Mouse (Mus musculus): ENCODE measurements around the gene Ccdc78. TPM values are rescaled to one million over a fixed set of nuclear protein-coding genes. Genes with fewer than 3 reads are reported as not detected.

Gene Ccdc78
- total and polyA plus RNA-seq, 3 experiments: 0.08 to 0.85 TPM; not detected in 1

GRCm38 (mm10) chr17:25825311-25825710 is 38.9 kb downstream of the Ccdc78 start:
- Histone ChIP-seq H3K36me3 (ENCODE audit: control insufficient read depth in 1 of 2, insufficient read depth in 2 of 2, low read length in 2 of 2) (peaks cover 0 to 11% of the 10 kb centered on the region in 2 experiments; a peak in 2 of 4 replicates), H3K4me3 (ENCODE audit: control insufficient read depth in 1 of 2, insufficient read depth in 1 of 2, low read depth in 2 of 2, low read length in 2 of 2) (peak overlapping the region; percentile 73 to 89), H3K27ac (ENCODE audit: control insufficient read depth, low read depth, low read length) (no peak overlapping the region), H3K9ac (ENCODE audit: control insufficient read depth, low read depth, low read length, poor library complexity, severe bottlenecking) (peak overlapping the region; percentile 63), H3K9me3 (replicated peaks; ENCODE audit: insufficient read depth, low read length) (no peaks in the 10 kb centered on the region), H3K79me2 (ENCODE audit: control insufficient read depth, insufficient read depth, low read length, poor library complexity) (peaks cover 38% of the 10 kb centered on the region), H3K27me3 (ENCODE audit: control insufficient read depth in 1 of 2, insufficient read depth in 2 of 2, low read length in 2 of 2) (no peaks in the 10 kb centered on the region; a peak in 1 of 4 replicates), H3K4me1 (ENCODE audit: control insufficient read depth in 1 of 2, insufficient read depth in 2 of 2, low read length in 2 of 2) (peaks cover 0 to 29% of the 10 kb centered on the region in 2 experiments; a peak in 2 of 4 replicates)
- TF ChIP-seq ETS1 (IDR thresholded peaks at IDR 0.05; ENCODE audit: low read depth, low read length): no peak
- no peak for TF ChIP-seq RCOR1 (IDR thresholded peaks at IDR 0.05; ENCODE audit: low read depth, low read length)
- no peak for TF ChIP-seq KAT2A (conservative IDR thresholded peaks at IDR 0.05; ENCODE audit: low read depth, low read length)
- no peak for TF ChIP-seq JUND (IDR thresholded peaks at IDR 0.05; ENCODE audit: low read depth, low read length)
- TF ChIP-seq MYC (IDR thresholded peaks at IDR 0.05; ENCODE audit: low read depth, low read length): no peak
- TF ChIP-seq ZNF384 (IDR thresholded peaks at IDR 0.05; ENCODE audit: low read depth, low read length): no peak
- TF ChIP-seq POLR2AphosphoS2 (IDR thresholded peaks at IDR 0.05; ENCODE audit: low read length): no peak
- no peak for TF ChIP-seq POLR2A (IDR thresholded peaks at IDR 0.05; ENCODE audit: control insufficient read depth in 1 of 2, insufficient read depth in 1 of 2, low read depth in 1 of 2, low read length in 2 of 2, poor library complexity in 1 of 2)
- no peak for DNase-seq (ENCODE audit: low read depth, low spot score)

DNA sequence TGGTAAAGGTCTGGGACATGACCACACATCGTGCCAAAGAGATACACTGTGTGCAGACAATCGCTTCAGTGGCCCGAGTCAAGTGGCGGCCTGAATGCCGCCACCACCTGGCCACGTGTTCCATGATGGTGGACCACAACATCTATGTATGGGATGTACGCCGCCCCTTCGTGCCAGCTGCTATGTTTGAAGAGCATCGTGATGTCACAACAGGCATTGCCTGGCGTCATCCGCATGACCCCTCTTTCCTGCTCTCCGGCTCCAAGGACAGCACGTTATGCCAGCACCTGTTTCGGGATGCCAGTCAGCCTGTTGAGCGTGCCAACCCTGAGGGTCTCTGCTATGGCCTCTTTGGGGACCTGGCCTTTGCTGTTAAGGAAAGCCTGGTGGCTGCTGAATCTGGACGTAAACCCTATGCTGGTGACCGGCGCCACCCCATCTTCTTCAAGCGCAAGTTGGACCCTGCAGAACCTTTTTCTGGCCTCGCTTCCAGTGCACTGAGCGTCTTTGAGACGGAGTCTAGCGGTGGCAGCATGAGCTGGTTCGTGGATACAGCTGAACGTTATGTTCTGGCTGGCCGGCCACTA is 39.7 kb downstream of the Ccdc78 start:
- peaks cover 0 to 12% of the 10 kb centered on the region in 2 experiments; a peak in 2 of 4 replicates for H3K36me3 ChIP-seq (ENCODE audit: control insufficient read depth in 1 of 2, insufficient read depth in 2 of 2, low read length in 2 of 2)
- DNase-seq (ENCODE audit: low read depth, low spot score): no peak
- peaks cover 0 to 33% of the 10 kb centered on the region in 2 experiments; a peak in 2 of 4 replicates for H3K4me1 ChIP-seq (ENCODE audit: control insufficient read depth in 1 of 2, insufficient read depth in 2 of 2, low read length in 2 of 2)

More for the DNA sequence above, 39.7 kb downstream of the Ccdc78 start:
- TF ChIP-seq ZKSCAN1 (IDR thresholded peaks at IDR 0.05; ENCODE audit: low read depth, low read length): no peak
- no peak for TF ChIP-seq SMC3 (IDR thresholded peaks at IDR 0.05; ENCODE audit: low read depth, low read length)
- TF ChIP-seq GABPA (IDR thresholded peaks at IDR 0.05; ENCODE audit: low read depth, low read length): no peak
- no peak for TF ChIP-seq GATA1 (IDR thresholded peaks at IDR 0.05; ENCODE audit: low read depth, low read length)
- no peak for TF ChIP-seq ZMIZ1 (IDR thresholded peaks at IDR 0.05; ENCODE audit: low read depth, low read length)
- TF ChIP-seq ELF1 (IDR thresholded peaks at IDR 0.05; ENCODE audit: low read depth, low read length): no peak
- no peak for TF ChIP-seq RAD21 (IDR thresholded peaks at IDR 0.05; ENCODE audit: low read depth, low read length)
- no peak for TF ChIP-seq MYB (IDR thresholded peaks at IDR 0.05; ENCODE audit: low read depth, low read length)
- no peak for TF ChIP-seq EP300 (IDR thresholded peaks at IDR 0.05; ENCODE audit: low read depth in 1 of 2, low read length in 2 of 2)
- no peak for TF ChIP-seq ETS1 (IDR thresholded peaks at IDR 0.05; ENCODE audit: low read depth, low read length)
- TF ChIP-seq MAX (IDR thresholded peaks at IDR 0.05; ENCODE audit: low read length): no peak
- no peak for TF ChIP-seq POLR2A (IDR thresholded peaks at IDR 0.05; ENCODE audit: control insufficient read depth in 1 of 2, insufficient read depth in 1 of 2, low read depth in 1 of 2, low read length in 2 of 2, poor library complexity in 1 of 2)
- TF ChIP-seq POLR2AphosphoS2 (IDR thresholded peaks at IDR 0.05; ENCODE audit: low read length): no peak
- TF ChIP-seq NRF1 (IDR thresholded peaks at IDR 0.05; ENCODE audit: insufficient read depth, low read depth, low read length, poor library complexity, severe bottlenecking): no peak
- TF ChIP-seq ZC3H11A (IDR thresholded peaks at IDR 0.05; ENCODE audit: low read depth, low read length): no peak
- no peak for TF ChIP-seq E2F4 (IDR thresholded peaks at IDR 0.05; ENCODE audit: borderline replicate concordance, low read depth, low read length)
- TF ChIP-seq TBP (IDR thresholded peaks at IDR 0.05; ENCODE audit: low read depth, low read length): no peak
- TF ChIP-seq TAL1 (IDR thresholded peaks at IDR 0.05; ENCODE audit: low read length): no peak
- H3K27me3 ChIP-seq (ENCODE audit: control insufficient read depth in 1 of 2, insufficient read depth in 2 of 2, low read length in 2 of 2): no peaks in the 10 kb centered on the region
- peaks cover 44% of the 10 kb centered on the region for H3K79me2 ChIP-seq (ENCODE audit: control insufficient read depth, insufficient read depth, low read length, poor library complexity)
- no peak overlapping the region for H3K27ac ChIP-seq (ENCODE audit: control insufficient read depth, low read depth, low read length)
- no peak overlapping the region for H3K4me3 ChIP-seq (ENCODE audit: control insufficient read depth in 1 of 2, insufficient read depth in 1 of 2, low read depth in 2 of 2, low read length in 2 of 2)
- H3K9me3 ChIP-seq (replicated peaks; ENCODE audit: insufficient read depth, low read length): no peaks in the 10 kb centered on the region
- H3K9ac ChIP-seq (ENCODE audit: control insufficient read depth, low read depth, low read length, poor library complexity, severe bottlenecking): no peak overlapping the region

Data from MEL (cell line).